Mouse (Mus musculus) liver, embryonic 14.5 days (tissue): Measurements from ENCODE around the gene Rabgap1l. TPM values are rescaled to one million over a fixed set of nuclear protein-coding genes. Genes with fewer than 3 reads are reported as not detected.

Experiments used
- ATAC-seq: fragments of 200-750 bp; cut with Nextera tagmentation; 2 replicates; pipeline ENCODE4 v1.8.0; 2017; ENCODE audit warnings: moderate number of reproducible peaks, mild to moderate bottlenecking, moderate library complexity; ENCODE audit not compliant: insufficient read depth
- DNase-seq, 3 experiments: peaks; one replicate each; pipeline ENCODE4 v3.0.0-alpha.2; 2012 to 2013; ENCODE audit warnings: low read depth in 3 of 3, low spot score in 3 of 3
- H3K27ac ChIP-seq: fragments of 300-500 bp; sonication (generic); 2 replicates; pipeline ENCODE4 v1.5.1; 2014; ENCODE audit warnings: moderate library complexity, mild to moderate bottlenecking, control low read depth, inconsistent platforms
- H3K27me3 ChIP-seq: fragments of 300-500 bp; sonication (generic); 2 replicates; pipeline ENCODE4 v1.6.1; 2014; ENCODE audit warnings: mild to moderate bottlenecking, low read length, moderate library complexity; ENCODE audit not compliant: control insufficient read depth, insufficient read depth
- H3K36me3 ChIP-seq: fragments of 300-500 bp; sonication (generic); replicated peaks from 2 replicates; pipeline ENCODE4 v1.6.1; 2014; ENCODE audit warnings: low read depth; ENCODE audit not compliant: control insufficient read depth, insufficient read depth
- H3K4me1 ChIP-seq, 2 experiments: fragments of 200-500 bp in 1 of 2; fragments of 300-500 bp in 1 of 2; sonication (generic) in 1 of 2; replicated peaks; 2 replicates each; pipeline ENCODE4 v1.6.1; 2012 to 2014; ENCODE audit warnings: antibody characterized with exemption in 1 of 2, inconsistent platforms in 1 of 2, low read length in 1 of 2; ENCODE audit not compliant: control insufficient read depth in 2 of 2, insufficient read depth in 2 of 2
- H3K4me2 ChIP-seq: fragments of 300-500 bp; sonication (generic); 2 replicates; pipeline ENCODE4 v1.6.1; 2014; ENCODE audit warnings: low read depth, mild to moderate bottlenecking, control low read depth, moderate library complexity
- H3K4me3 ChIP-seq, 2 experiments: fragments of 200-500 bp in 1 of 2; fragments of 300-500 bp in 1 of 2; sonication (generic) in 1 of 2; 2 replicates each; pipeline ENCODE4 v1.5.1; 2012 to 2014; ENCODE audit warnings: low read depth in 2 of 2, low read length in 2 of 2, mild to moderate bottlenecking in 2 of 2, control low read depth in 1 of 2, inconsistent platforms in 1 of 2, moderate library complexity in 1 of 2; ENCODE audit not compliant: insufficient read depth in 1 of 2
- H3K9ac ChIP-seq: fragments of 300-500 bp; sonication (generic); replicated peaks from 2 replicates; pipeline ENCODE4 v1.6.1; 2014; ENCODE audit warnings: mild to moderate bottlenecking, control low read depth, moderate library complexity
- H3K9me3 ChIP-seq: fragments of 300-500 bp; sonication (generic); 2 replicates; pipeline ENCODE4 v1.6.1; 2016; ENCODE audit warnings: low read length, mixed read lengths; ENCODE audit not compliant: control insufficient read depth
- CTCF ChIP-seq: IDR thresholded peaks from 2 replicates; pipeline ENCODE4 v1.5.1; 2016; ENCODE audit warnings: antibody characterized with exemption, low read depth, control low read depth
- EP300 ChIP-seq: IDR thresholded peaks from 2 replicates; pipeline ENCODE4 v1.6.1; 2016; ENCODE audit warnings: antibody characterized with exemption, low read depth
- WGBS: fragments of 180-500 bp; shearing (Covaris S2); extraction: QIAGEN DNeasy Blood & Tissue Kit; methylation state at CpG from one replicate; pipeline ENCODE4 v1.1.7; 2014; ENCODE audit not compliant: insufficient replicate concordance; 5-methylcytosine and 5-hydroxymethylcytosine counted together
- polyA plus RNA-seq, 2 experiments: library from polyadenylated mRNA; depleted of rRNA in 1 of 2; stranded (reverse) in 1 of 2; unstranded in 1 of 2; fragments of >200 nt; fragmentation: Nextera tagmentation in 1 of 2; extraction: Ambion mirVana in 1 of 2; gene quantifications; 2 replicates each; pipeline versions ENCODE4 v1.2.1 to v1.2.3; 2012 to 2014

Gene Rabgap1l
- polyA plus RNA-seq, 2 experiments: 18.7 to 27.5 TPM

GRCm38 (mm10) chr1:160812428-160812827, 19.4 kb upstream of the Rabgap1l start:
- Histone ChIP-seq H3K27ac (no peak overlapping the region), H3K4me2 (no peak overlapping the region; the same call in 1 of the 2 replicates), H3K4me3 (no peak overlapping the region), H3K27me3 (no peaks in the 10 kb centered on the region), H3K9ac (no peak overlapping the region), H3K36me3 (no peaks in the 10 kb centered on the region), H3K4me1 (peaks cover 24 to 27% of the 10 kb centered on the region in 2 experiments), H3K9me3 (no peaks in the 10 kb centered on the region)
- ATAC-seq: peak; percentile 58; the same call in 1 of the 2 replicates
- TF ChIP-seq CTCF (no peak), EP300 (no peak)
- no peak for DNase-seq

GRCm38 (mm10) chr1:160811930-160812329, 18.9 kb upstream of the Rabgap1l start:
- Histone ChIP-seq H3K4me3 (no peak overlapping the region), H3K9ac (no peak overlapping the region), H3K4me1 (peaks cover 24 to 27% of the 10 kb centered on the region in 2 experiments), H3K36me3 (no peaks in the 10 kb centered on the region), H3K4me2 (peak overlapping the region; percentile 37; the same call in 1 of the 2 replicates), H3K27ac (peak overlapping the region; percentile 56), H3K27me3 (no peaks in the 10 kb centered on the region), H3K9me3 (no peaks in the 10 kb centered on the region)
- DNase-seq: peak in 1 of 3 experiments; percentile 73
- 6% methylated on average over 1 of the region's 1 CpGs for WGBS
- ATAC-seq: peak; percentile 76
- TF ChIP-seq CTCF: no peak
- TF ChIP-seq EP300: peak; percentile 58

- DNase-seq: no peak
- Histone ChIP-seq H3K9me3 (no peaks in the 10 kb centered on the region), H3K4me2 (no peak overlapping the region), H3K9ac (no peak overlapping the region), H3K4me3 (no peak overlapping the region), H3K4me1 (peaks cover 0 to 4% of the 10 kb centered on the region in 2 experiments; a peak in 1 of 4 replicates), H3K36me3 (no peaks in the 10 kb centered on the region), H3K27me3 (no peaks in the 10 kb centered on the region), H3K27ac (no peak overlapping the region)
- no peak for ATAC-seq
- 39% methylated on average over 2 of the region's 2 CpGs for WGBS
- TF ChIP-seq CTCF (no peak), EP300 (no peak)
Measured at GRCm38 (mm10) chr1:160805268-160805667, 12.3 kb upstream of the Rabgap1l start.

- no peak overlapping the region for H3K9ac ChIP-seq
- H3K27me3 ChIP-seq: no peaks in the 10 kb centered on the region
- H3K27ac ChIP-seq: no peak overlapping the region
- 0 out of 2 replicates have a peak, but pooled peaks have one; percentile 30 for ATAC-seq
- TF ChIP-seq CTCF (no peak), EP300 (no peak)
- H3K4me2 ChIP-seq: no peak overlapping the region
- peaks cover 7 to 13% of the 10 kb centered on the region in 2 experiments for H3K4me1 ChIP-seq
- no peaks in the 10 kb centered on the region for H3K9me3 ChIP-seq
- WGBS: 71% methylated on average over 3 of the region's 3 CpGs
- H3K36me3 ChIP-seq: no peaks in the 10 kb centered on the region
- no peak overlapping the region for H3K4me3 ChIP-seq
- DNase-seq: no peak
Measured at GRCm38 (mm10) chr1:160799972-160800371, 7.0 kb upstream of the Rabgap1l start.

GRCm38 (mm10) chr1:160795016-160795415, 2.0 kb upstream of the Rabgap1l start:
- no peak overlapping the region for H3K9ac ChIP-seq
- TF ChIP-seq CTCF (no peak), EP300 (no peak)
- H3K27ac ChIP-seq: peak overlapping the region; percentile 97
- ATAC-seq (no peak), DNase-seq (no peak)
- no peaks in the 10 kb centered on the region for H3K36me3 ChIP-seq
- H3K27me3 ChIP-seq: no peaks in the 10 kb centered on the region
- no peak overlapping the region for H3K4me2 ChIP-seq
- WGBS: 51% methylated on average over 2 of the region's 2 CpGs
- H3K4me3 ChIP-seq: no peak overlapping the region
- H3K4me1 ChIP-seq: peaks cover 25 to 30% of the 10 kb centered on the region in 2 experiments
- H3K9me3 ChIP-seq: no peaks in the 10 kb centered on the region
